Mouse (Mus musculus) C2C12 (cell line): ENCODE measurements around the gene Ten1.

Source experiments
- CEBPB ChIP-seq: IDR thresholded peaks from one replicate; pipeline ENCODE4 v1.6.1; 2011; ENCODE audit warnings: low read depth, mild to moderate bottlenecking, control low read depth, moderate library complexity
- CTCF ChIP-seq: IDR thresholded peaks from one replicate; pipeline ENCODE4 v1.5.1; 2011; ENCODE audit not compliant: control insufficient read depth, insufficient read depth, insufficient read length
- FOSL1 ChIP-seq: IDR thresholded peaks from one replicate; pipeline ENCODE4 v1.8.0; 2011; ENCODE audit warnings: mild to moderate bottlenecking, low read length; ENCODE audit not compliant: poor library complexity, insufficient read depth, severe bottlenecking
- MAX ChIP-seq: IDR thresholded peaks from one replicate; pipeline ENCODE4 v1.6.1; 2011; ENCODE audit warnings: mild to moderate bottlenecking, control low read depth
- MYOD1 ChIP-seq: IDR thresholded peaks from one replicate; pipeline ENCODE4 v1.6.1; 2011; ENCODE audit warnings: low read depth; ENCODE audit not compliant: control insufficient read depth, insufficient read length
- USF1 ChIP-seq: IDR thresholded peaks from one replicate; pipeline ENCODE4 v1.6.1; 2011; ENCODE audit warnings: low read depth, mild to moderate bottlenecking, control low read depth, moderate library complexity

DNA sequence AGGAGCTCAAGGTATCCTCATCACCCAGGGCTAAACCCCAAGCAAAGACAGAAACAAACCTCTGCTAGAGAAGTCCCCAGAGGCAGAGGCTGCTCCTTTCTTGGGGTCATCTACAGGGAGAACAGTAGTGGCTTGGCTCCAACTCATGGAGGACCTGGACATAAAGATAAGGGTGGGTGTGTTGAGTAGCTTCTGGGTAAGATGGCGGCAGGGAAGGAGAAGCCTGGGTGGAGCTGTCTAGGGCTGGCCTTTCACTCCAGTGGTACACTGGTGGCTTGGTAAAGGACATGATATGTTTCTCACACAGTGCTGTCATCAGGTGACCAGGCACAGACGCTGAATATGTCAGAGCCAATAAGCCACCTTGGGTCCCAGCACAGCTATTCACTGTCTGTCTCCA is 47.7 kb upstream of the Ten1 start:
- no peak for TF ChIP-seq MAX
- no peak for TF ChIP-seq CTCF
- no peak for TF ChIP-seq MYOD1
- no peak for TF ChIP-seq USF1
- no peak for TF ChIP-seq FOSL1
- TF ChIP-seq CEBPB = no peak
